Mouse (Mus musculus) intestine, postnatal 0 days (tissue): ENCODE results near the gene Nisch. TPM values are rescaled to one million over a fixed set of nuclear protein-coding genes. Genes with fewer than 3 reads are reported as not detected.
A peak's percentile ranks its signal among the peaks of the same experiment; 100 is the strongest.

Experiments used
- ATAC-seq: fragments of 200-750 bp; cut with Nextera tagmentation; 2 replicates; pipeline ENCODE4 v1.8.0; 2017; ENCODE audit warnings: mild to moderate bottlenecking, moderate TSS enrichment, moderate library complexity
- H3K27ac ChIP-seq: fragments of 300-500 bp; sonication (generic); 2 replicates; pipeline ENCODE4 v1.5.1; 2014; ENCODE audit warnings: mild to moderate bottlenecking, low read depth, low read length, moderate library complexity
- H3K27me3 ChIP-seq: fragments of 300-500 bp; sonication (generic); replicated peaks from 2 replicates; pipeline ENCODE4 v1.6.1; 2014; ENCODE audit warnings: low read length, mixed read lengths; ENCODE audit not compliant: control insufficient read depth, insufficient read depth
- H3K36me3 ChIP-seq: fragments of 300-500 bp; sonication (generic); 2 replicates; pipeline ENCODE4 v1.6.1; 2014; ENCODE audit warnings: mild to moderate bottlenecking, moderate library complexity; ENCODE audit not compliant: control insufficient read depth, insufficient read depth
- H3K4me1 ChIP-seq: fragments of 300-500 bp; sonication (generic); replicated peaks from 2 replicates; pipeline ENCODE4 v1.6.1; 2014; ENCODE audit warnings: antibody characterized with exemption, low read length, mixed read lengths; ENCODE audit not compliant: control insufficient read depth, insufficient read depth
- H3K4me2 ChIP-seq: fragments of 300-500 bp; sonication (generic); replicated peaks from 2 replicates; pipeline ENCODE4 v1.6.1; 2014; ENCODE audit warnings: low read depth, mild to moderate bottlenecking, moderate library complexity
- H3K4me3 ChIP-seq: fragments of 300-500 bp; sonication (generic); 2 replicates; pipeline ENCODE4 v1.5.1; 2014; ENCODE audit warnings: low read depth, low read length
- H3K9ac ChIP-seq: fragments of 300-500 bp; sonication (generic); 2 replicates; pipeline ENCODE4 v1.6.1; 2014; ENCODE audit warnings: mild to moderate bottlenecking, low read depth, low read length
- H3K9me3 ChIP-seq: fragments of 300-500 bp; sonication (generic); 2 replicates; pipeline ENCODE4 v1.6.1; 2016; ENCODE audit warnings: mixed run types; ENCODE audit not compliant: control insufficient read depth
- CTCF ChIP-seq: sonication (generic); IDR thresholded peaks from 2 replicates; pipeline ENCODE4 v1.5.1; 2016; ENCODE audit warnings: low read depth, mild to moderate bottlenecking, control low read depth, antibody characterized with exemption, moderate library complexity
- WGBS: fragments of 180-500 bp; shearing (Covaris S2); extraction: QIAGEN DNeasy Blood & Tissue Kit; methylation state at CpG from one replicate; pipeline ENCODE4 v1.1.7; 2014; 5-methylcytosine and 5-hydroxymethylcytosine counted together
- polyA plus RNA-seq: library from polyadenylated mRNA; unstranded; fragments of >200 nt; fragmentation: Nextera tagmentation; extraction: Ambion mirVana; gene quantifications from 2 replicates; pipeline ENCODE4 v1.2.1, GENCODE M21; 2015

Gene Nisch
- polyA plus RNA-seq, 1 experiment from 2014 or later = 74.1 TPM

- Histone ChIP-seq H3K9ac (no peak overlapping the region), H3K4me1 (no peaks in the 10 kb centered on the region), H3K27me3 (no peaks in the 10 kb centered on the region), H3K36me3 (peaks cover 95% of the 10 kb centered on the region), H3K4me2 (0 out of 2 replicates have a peak overlapping the region, but pooled peaks have one; percentile 35), H3K4me3 (0 out of 2 replicates have a peak overlapping the region, but pooled peaks have one; percentile 12), H3K27ac (peak overlapping the region; percentile 35; the same call in 1 of the 2 replicates), H3K9me3 (no peaks in the 10 kb centered on the region)
- WGBS = 80% methylated on average over 4 of the region's 4 CpGs
- no peak for TF ChIP-seq CTCF
- ATAC-seq = no peak
Observed at GRCm38 (mm10) chr14:31181512-31181911, 35.2 kb downstream of the Nisch start.

GRCm38 (mm10) chr14:31179677-31180365 is 36.9 kb downstream of the Nisch start:
- TF ChIP-seq CTCF = no peak
- Histone ChIP-seq H3K9me3 (no peaks in the 10 kb centered on the region), H3K4me3 (no peak overlapping the region), H3K9ac (no peak overlapping the region), H3K36me3 (peaks cover 95% of the 10 kb centered on the region), H3K4me1 (no peaks in the 10 kb centered on the region), H3K4me2 (no peak overlapping the region), H3K27ac (no peak overlapping the region), H3K27me3 (no peaks in the 10 kb centered on the region)
- no peak for ATAC-seq
- WGBS = 92% methylated on average over 12 of the region's 12 CpGs

GRCm38 (mm10) chr14:31177715-31178114 is 39.0 kb downstream of the Nisch start:
- WGBS = 89% methylated on average over 5 of the region's 5 CpGs
- Histone ChIP-seq H3K27me3 (no peaks in the 10 kb centered on the region), H3K4me1 (no peaks in the 10 kb centered on the region), H3K4me3 (no peak overlapping the region), H3K4me2 (no peak overlapping the region), H3K36me3 (peaks cover 95% of the 10 kb centered on the region), H3K9me3 (no peaks in the 10 kb centered on the region), H3K9ac (no peak overlapping the region), H3K27ac (no peak overlapping the region)
- no peak for ATAC-seq
- no peak for TF ChIP-seq CTCF

GRCm38 (mm10) chr14:31177287-31177686 is 39.5 kb downstream of the Nisch start:
- TF ChIP-seq CTCF = no peak
- Histone ChIP-seq H3K9ac (no peak overlapping the region), H3K4me2 (no peak overlapping the region), H3K27ac (no peak overlapping the region), H3K4me1 (no peaks in the 10 kb centered on the region), H3K27me3 (no peaks in the 10 kb centered on the region), H3K9me3 (no peaks in the 10 kb centered on the region), H3K36me3 (peaks cover 95% of the 10 kb centered on the region), H3K4me3 (no peak overlapping the region)
- 85% methylated on average over 16 of the region's 16 CpGs for WGBS
- no peak for ATAC-seq

GRCm38 (mm10) chr14:31173537-31173936 is 43.2 kb downstream of the Nisch start:
- WGBS = 79% methylated on average over 7 of the region's 7 CpGs

GRCm38 (mm10) chr14:31172781-31173455 is 43.8 kb downstream of the Nisch start:
- H3K27ac ChIP-seq = no peak overlapping the region; the same call in 1 of the 2 replicates
- H3K4me2 ChIP-seq = no peak overlapping the region
- H3K9me3 ChIP-seq = no peaks in the 10 kb centered on the region
- H3K4me1 ChIP-seq = no peaks in the 10 kb centered on the region
- no peak for TF ChIP-seq CTCF
- ATAC-seq = no peak
- no peaks in the 10 kb centered on the region for H3K27me3 ChIP-seq
- no peak overlapping the region for H3K9ac ChIP-seq
- H3K4me3 ChIP-seq = no peak overlapping the region
- peaks cover 71% of the 10 kb centered on the region for H3K36me3 ChIP-seq
- 74% methylated on average over 18 of the region's 18 CpGs for WGBS

More at GRCm38 (mm10) chr14:31173537-31173936, 43.2 kb downstream of the Nisch start:
- Histone ChIP-seq H3K36me3 (peaks cover 75% of the 10 kb centered on the region), H3K4me2 (no peak overlapping the region), H3K4me1 (no peaks in the 10 kb centered on the region), H3K27ac (peak overlapping the region; percentile 15; the same call in 1 of the 2 replicates), H3K9me3 (no peaks in the 10 kb centered on the region), H3K4me3 (no peak overlapping the region), H3K9ac (no peak overlapping the region), H3K27me3 (no peaks in the 10 kb centered on the region)
- ATAC-seq = no peak
- TF ChIP-seq CTCF = no peak
